ENCODE assay signal across 8 mouse cellular contexts in the genomic region with DNA sequence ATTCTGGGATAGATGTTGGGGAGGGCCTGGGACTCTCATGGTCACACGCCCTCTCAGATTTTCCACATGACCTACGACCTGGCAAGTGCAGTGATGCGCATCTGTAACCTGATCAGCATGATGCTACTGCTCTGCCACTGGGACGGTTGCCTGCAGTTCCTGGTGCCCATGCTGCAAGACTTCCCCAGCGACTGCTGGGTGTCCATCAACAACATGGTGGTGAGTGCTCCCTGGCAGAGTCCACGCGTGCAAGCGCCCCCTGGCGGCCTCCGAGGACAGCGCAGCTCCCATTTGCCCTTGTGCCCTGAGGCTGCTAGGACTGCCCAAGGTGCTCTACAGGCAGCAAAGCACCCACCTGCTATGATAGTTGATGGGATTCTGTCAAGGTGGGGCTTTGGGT. TPM values are rescaled to one million over a fixed set of nuclear protein-coding genes. Genes with fewer than 3 reads are reported as not detected.
DNase-seq lines count a peak whose midpoint lies in the region; ATAC-seq and TF ChIP-seq lines count a peak whose summit lies in the region.

No protein-coding gene starts in this region.

- in situ Hi-C loops in CH12.LX (cut with MboI; ENCODE audit: low pct_ligation_motif_present, low pct_unique_long_range_greater_than_20kb, low sequenced_read_pairs): no loop called here

- H3K9ac ChIP-seq in heart, adult 2 months (ENCODE audit: low read depth, low read length): no peak overlapping the region
- no peak overlapping the region for H3K9ac ChIP-seq in heart, embryonic 12.5 days
- no peak overlapping the region for H3K9ac ChIP-seq in CH12.LX (ENCODE audit: insufficient read depth, low read depth)
- H3K9ac ChIP-seq in kidney, embryonic 15.5 days: no peak overlapping the region
- no peak overlapping the region for H3K9ac ChIP-seq in forebrain, embryonic 13.5 days

- TF ChIP-seq POLR2A in heart, adult 2 months (IDR thresholded peaks at IDR 0.05; ENCODE audit: insufficient read depth, low read depth, low read length): no peak
- TF ChIP-seq POLR2A in CH12.LX (IDR thresholded peaks at IDR 0.05; ENCODE audit: low read depth, low read length): no peak

- H3K4me1 ChIP-seq in heart, adult 2 months (ENCODE audit: control insufficient read depth, insufficient read depth, low read length): peaks cover 7% of the 10 kb centered on the region; the same call in 1 of the 2 replicates
- peaks cover 9% of the 10 kb centered on the region; the same call in 1 of the 2 replicates for H3K4me1 ChIP-seq in heart, embryonic 12.5 days (replicated peaks)
- peaks cover 7 to 19% of the 10 kb centered on the region in 2 experiments for H3K4me1 ChIP-seq in CH12.LX (ENCODE audit: control insufficient read depth in 1 of 2, insufficient read depth in 2 of 2)
- H3K4me1 ChIP-seq in kidney, embryonic 15.5 days: peaks cover 27% of the 10 kb centered on the region
- 0 out of 2 replicates have a peak, but pooled peaks cover 5% of the 10 kb centered on the region for H3K4me1 ChIP-seq in forebrain, embryonic 13.5 days

- TF ChIP-seq EP300 in heart, adult 2 months (IDR thresholded peaks at IDR 0.05; ENCODE audit: insufficient read depth, low read depth, low read length): no peak
- TF ChIP-seq EP300 in CH12.LX (IDR thresholded peaks at IDR 0.05; ENCODE audit: low read length): no peak

- no peaks in the 10 kb centered on the region for H3K27me3 ChIP-seq in heart, adult 2 months (ENCODE audit: control insufficient read depth, insufficient read depth, low read length)
- H3K27me3 ChIP-seq in heart, embryonic 12.5 days (replicated peaks): peaks cover 31% of the 10 kb centered on the region
- peaks cover 41% of the 10 kb centered on the region for H3K27me3 ChIP-seq in CH12.LX (replicated peaks)
- H3K27me3 ChIP-seq in kidney, embryonic 15.5 days: no peaks in the 10 kb centered on the region
- no peaks in the 10 kb centered on the region for H3K27me3 ChIP-seq in forebrain, embryonic 13.5 days

- 38% methylated on average over 11 of the region's 11 CpGs for WGBS in heart, adult 2 months
- WGBS in heart, embryonic 12.5 days: 41% methylated on average over 11 of the region's 11 CpGs
- 23% methylated on average over 11 of the region's 11 CpGs for WGBS in kidney, embryonic 15.5 days
- WGBS in forebrain, embryonic 13.5 days: 37% methylated on average over 11 of the region's 11 CpGs

- no peak overlapping the region for H3K4me3 ChIP-seq in heart, adult 2 months
- no peak overlapping the region for H3K4me3 ChIP-seq in heart, embryonic 12.5 days
- H3K4me3 ChIP-seq in CH12.LX (replicated peaks in 1 of 3; ENCODE audit: low read depth in 2 of 3, low read length in 2 of 3, poor library complexity in 1 of 3): no peak overlapping the region
- H3K4me3 ChIP-seq in kidney, embryonic 15.5 days (replicated peaks): no peak overlapping the region
- no peak overlapping the region for H3K4me3 ChIP-seq in forebrain, embryonic 13.5 days

- DNase-seq in heart, adult 2 months: no peak
- peak; percentile 54 for DNase-seq in CH12.LX (ENCODE audit: extremely low read depth)
- peak; percentile 59 for DNase-seq in c-Kit-positive CD71-positive TER-119-positive erythroid progenitor cells, embryonic 14.5 days (ENCODE audit: low spot score)
- DNase-seq in ovary, postnatal 10 days (ENCODE audit: low spot score): no peak

- H3K27ac ChIP-seq in heart, adult 2 months: no peak overlapping the region
- H3K27ac ChIP-seq in heart, embryonic 12.5 days (ENCODE audit: poor library complexity, severe bottlenecking): no peak overlapping the region
- no peak overlapping the region for H3K27ac ChIP-seq in CH12.LX (ENCODE audit: insufficient read depth, low read depth)
- 0 out of 2 replicates have a peak overlapping the region, but pooled peaks have one; percentile 54 for H3K27ac ChIP-seq in kidney, embryonic 15.5 days
- no peak overlapping the region for H3K27ac ChIP-seq in forebrain, embryonic 13.5 days

- H3K9me3 ChIP-seq in heart, embryonic 12.5 days (replicated peaks): no peaks in the 10 kb centered on the region
- H3K9me3 ChIP-seq in CH12.LX (replicated peaks; ENCODE audit: low read length): peaks cover 4% of the 10 kb centered on the region
- no peaks in the 10 kb centered on the region for H3K9me3 ChIP-seq in kidney, embryonic 15.5 days (replicated peaks)
- H3K9me3 ChIP-seq in forebrain, embryonic 13.5 days (replicated peaks): no peaks in the 10 kb centered on the region

- intact Hi-C loops in heart, adult 2 months (cut with DNase I): no loop called here

- dilution Hi-C loops in CH12.LX (cut with MboI; ENCODE audit: extremely low pct_ligation_motif_present, extremely low pct_unique_long_range_greater_than_20kb, low sequenced_read_pairs): no loop called here

- TF ChIP-seq RAD21 in CH12.LX (IDR thresholded peaks at IDR 0.05; ENCODE audit: low read depth, low read length): peak; percentile 41

- no peaks in the 10 kb centered on the region for H3K79me2 ChIP-seq in heart, adult 2 months (replicated peaks; ENCODE audit: control insufficient read depth, insufficient read depth, low read length)
- H3K79me2 ChIP-seq in CH12.LX (replicated peaks; ENCODE audit: control insufficient read depth, extremely low read depth, insufficient read depth, poor library complexity, severe bottlenecking): no peaks in the 10 kb centered on the region

- TF ChIP-seq CTCF in heart, adult 2 months (IDR thresholded peaks at IDR 0.05): peak; percentile 65
- TF ChIP-seq CTCF in CH12.LX (conservative IDR thresholded peaks at IDR 0.05 in 1 of 2, IDR thresholded peaks at IDR 0.05 in 1 of 2; ENCODE audit: low read depth in 2 of 2, low read length in 2 of 2): peak; percentile 48 to 86

- no peak overlapping the region for H3K4me2 ChIP-seq in heart, embryonic 12.5 days
- no peak overlapping the region for H3K4me2 ChIP-seq in CH12.LX (ENCODE audit: insufficient read depth, low read depth, poor library complexity, severe bottlenecking)
- H3K4me2 ChIP-seq in kidney, embryonic 15.5 days: no peak overlapping the region
- H3K4me2 ChIP-seq in forebrain, embryonic 13.5 days: no peak overlapping the region

- no peak for ATAC-seq in heart, embryonic 12.5 days (ENCODE audit: insufficient number of reproducible peaks, low FRiP score)
- peak; percentile 67 for ATAC-seq in kidney, embryonic 15.5 days (replicated peaks; ENCODE audit: low FRiP score)
- peak; percentile 96 for ATAC-seq in megakaryocyte, adult 5-6 weeks (ENCODE audit: poor library complexity, severe bottlenecking)
- no peak for ATAC-seq in forebrain, embryonic 13.5 days

- no peaks in the 10 kb centered on the region for H3K36me3 ChIP-seq in heart, adult 2 months (ENCODE audit: control insufficient read depth, insufficient read depth, low read length)
- H3K36me3 ChIP-seq in heart, embryonic 12.5 days: no peaks in the 10 kb centered on the region
- H3K36me3 ChIP-seq in CH12.LX (replicated peaks in 1 of 2; ENCODE audit: control insufficient read depth in 1 of 2, insufficient read depth in 1 of 2, low read length in 1 of 2): no peaks in the 10 kb centered on the region
- no peaks in the 10 kb centered on the region for H3K36me3 ChIP-seq in kidney, embryonic 15.5 days
- H3K36me3 ChIP-seq in forebrain, embryonic 13.5 days (ENCODE audit: poor library complexity, severe bottlenecking): no peaks in the 10 kb centered on the region

RNA-seq across cellular contexts. Expression of a gene that starts 9.7 kb away (rescaled TPM):
- 10 to 100 TPM; 17.0 to 17.5 TPM for total RNA-seq in heart, adult 2 months (2021)
- 23.8 and 33.5 TPM in 2 replicates for polyA plus RNA-seq in heart, adult 2 months (2012; rRNA removed)
- polyA plus RNA-seq in heart, embryonic 12.5 days (2016; fragmentation: Nextera tagmentation; extraction: Ambion mirVana): not detected in 2 replicates
- total RNA-seq in CH12.LX (2012; rRNA removed) (1.8 and 2.2 TPM in 2 replicates), CH12.LX (2014; rRNA removed) (0.21 and 0.23 TPM in 2 replicates)
- 0.23 and 0.44 TPM in 2 replicates for polyA plus RNA-seq in CH12.LX (2012; ENCODE audit: insufficient read length, low read depth)
- 0.05 and 0.19 TPM in 2 replicates for polyA plus RNA-seq in kidney, embryonic 15.5 days (2015; fragmentation: Nextera tagmentation; extraction: Ambion mirVana)
- total RNA-seq in megakaryocyte, adult 5-6 weeks (2015): 0.04 TPM in 1 of 2 replicates, not detected in the other
- total RNA-seq in megakaryocyte, adult 5-6 weeks (2017): not detected in 2 replicates
- 0.06 and 0.10 TPM in 2 replicates for polyA plus RNA-seq in forebrain, embryonic 13.5 days (2015; fragmentation: Nextera tagmentation; extraction: Ambion mirVana)

RNA-seq across cellular contexts. Expression of a gene that starts 20.3 kb away (rescaled TPM):
- 10 to 100 TPM; 42.2 to 44.7 TPM for total RNA-seq in heart, adult 2 months (2021)
- polyA plus RNA-seq in heart, adult 2 months (2012; rRNA removed): 47.0 and 52.3 TPM in 2 replicates
- polyA plus RNA-seq in heart, embryonic 12.5 days (2016; fragmentation: Nextera tagmentation; extraction: Ambion mirVana): 35.4 and 35.9 TPM in 2 replicates
- total RNA-seq in CH12.LX (2012; rRNA removed): 50.1 and 50.5 TPM in 2 replicates
- total RNA-seq in CH12.LX (2014; rRNA removed): 13.5 and 18.1 TPM in 2 replicates
- 40.2 and 49.0 TPM in 2 replicates for polyA plus RNA-seq in CH12.LX (2012; ENCODE audit: insufficient read length, low read depth)
- 43.7 and 54.4 TPM in 2 replicates for polyA plus RNA-seq in kidney, embryonic 15.5 days (2015; fragmentation: Nextera tagmentation; extraction: Ambion mirVana)
- 20.9 and 27.8 TPM in 2 replicates for total RNA-seq in megakaryocyte, adult 5-6 weeks (2015)
- 9.7 and 12.6 TPM in 2 replicates for total RNA-seq in megakaryocyte, adult 5-6 weeks (2017)
- 39.1 and 43.8 TPM in 2 replicates for polyA plus RNA-seq in forebrain, embryonic 13.5 days (2015; fragmentation: Nextera tagmentation; extraction: Ambion mirVana)

RNA-seq across cellular contexts. Expression of a gene that starts 21.8 kb away (rescaled TPM):
- 1,000 to 10,000 TPM; 1,364 to 1,491 TPM for total RNA-seq in heart, adult 2 months (2021)
- 1,570 and 1,684 TPM in 2 replicates for polyA plus RNA-seq in heart, adult 2 months (2012; rRNA removed)
- 1,289 and 1,310 TPM in 2 replicates for polyA plus RNA-seq in heart, embryonic 12.5 days (2016; fragmentation: Nextera tagmentation; extraction: Ambion mirVana)
- total RNA-seq in CH12.LX (2012; rRNA removed) (312 and 421 TPM in 2 replicates), CH12.LX (2014; rRNA removed) (617 and 710 TPM in 2 replicates)
- polyA plus RNA-seq in CH12.LX (2012; ENCODE audit: insufficient read length, low read depth): 358 and 360 TPM in 2 replicates
- polyA plus RNA-seq in kidney, embryonic 15.5 days (2015; fragmentation: Nextera tagmentation; extraction: Ambion mirVana): 913 and 925 TPM in 2 replicates
- 289 and 306 TPM in 2 replicates for total RNA-seq in megakaryocyte, adult 5-6 weeks (2015)
- 194 and 196 TPM in 2 replicates for total RNA-seq in megakaryocyte, adult 5-6 weeks (2017)
- polyA plus RNA-seq in forebrain, embryonic 13.5 days (2015; fragmentation: Nextera tagmentation; extraction: Ambion mirVana): 489 and 502 TPM in 2 replicates

RNA-seq across cellular contexts. Expression of a gene that starts 28.8 kb away (rescaled TPM):
- not detected for total RNA-seq in heart, adult 2 months (2021)
- not detected in 2 replicates for polyA plus RNA-seq in heart, adult 2 months (2012; rRNA removed)
- 0.22 and 0.38 TPM in 2 replicates for polyA plus RNA-seq in heart, embryonic 12.5 days (2016; fragmentation: Nextera tagmentation; extraction: Ambion mirVana)
- not detected in 2 replicates for total RNA-seq in CH12.LX (2012; rRNA removed)
- not detected in 2 replicates for total RNA-seq in CH12.LX (2014; rRNA removed)
- polyA plus RNA-seq in CH12.LX (2012; ENCODE audit: insufficient read length, low read depth): not detected in 2 replicates
- 0.12 and 0.14 TPM in 2 replicates for polyA plus RNA-seq in kidney, embryonic 15.5 days (2015; fragmentation: Nextera tagmentation; extraction: Ambion mirVana)
- not detected in 2 replicates for total RNA-seq in megakaryocyte, adult 5-6 weeks (2015)
- not detected in 2 replicates for total RNA-seq in megakaryocyte, adult 5-6 weeks (2017)
- 0.48 and 0.71 TPM in 2 replicates for polyA plus RNA-seq in forebrain, embryonic 13.5 days (2015; fragmentation: Nextera tagmentation; extraction: Ambion mirVana)

RNA-seq across cellular contexts. Expression of a gene that starts 37.3 kb away (rescaled TPM):
- 1 to 10 TPM; 6.4 to 6.5 TPM for total RNA-seq in heart, adult 2 months (2021)
- 7.4 and 9.2 TPM in 2 replicates for polyA plus RNA-seq in heart, adult 2 months (2012; rRNA removed)
- 0.78 and 0.83 TPM in 2 replicates for polyA plus RNA-seq in heart, embryonic 12.5 days (2016; fragmentation: Nextera tagmentation; extraction: Ambion mirVana)
- total RNA-seq in CH12.LX (2012; rRNA removed) (0.17 and 0.67 TPM in 2 replicates), CH12.LX (2014; rRNA removed) (0.45 and 0.59 TPM in 2 replicates)
- polyA plus RNA-seq in CH12.LX (2012; ENCODE audit: insufficient read length, low read depth): 0.30 and 0.73 TPM in 2 replicates
- 0.50 and 0.95 TPM in 2 replicates for polyA plus RNA-seq in kidney, embryonic 15.5 days (2015; fragmentation: Nextera tagmentation; extraction: Ambion mirVana)
- 2.0 and 2.4 TPM in 2 replicates for total RNA-seq in megakaryocyte, adult 5-6 weeks (2015)
- total RNA-seq in megakaryocyte, adult 5-6 weeks (2017): 0.20 and 0.92 TPM in 2 replicates
- polyA plus RNA-seq in forebrain, embryonic 13.5 days (2015; fragmentation: Nextera tagmentation; extraction: Ambion mirVana): 1.3 and 1.4 TPM in 2 replicates

Comparison
In these comparisons a context has a peak if more than half of its experiments do, and no peak if none do; other contexts are left out.
1. RNA of a gene that starts 9.7 kb away (polyA plus RNA-seq): 23.8 to 33.5 TPM in heart, adult 2 months; 0.23 to 0.44 TPM in CH12.LX, 0.05 to 0.19 TPM in kidney, embryonic 15.5 days, 0.06 to 0.10 TPM in forebrain, embryonic 13.5 days and not detected in heart, embryonic 12.5 days; every median in the first group is over 10 times any median in the second.
2. DNase-seq: peak in CH12.LX (single experiment) and c-Kit-positive CD71-positive TER-119-positive erythroid progenitor cells, embryonic 14.5 days (single experiment); none in heart, adult 2 months (0 of 2) and ovary, postnatal 10 days (single experiment).
3. ATAC-seq: peak in kidney, embryonic 15.5 days (single experiment) and megakaryocyte, adult 5-6 weeks (single experiment); none in heart, embryonic 12.5 days (single experiment) and forebrain, embryonic 13.5 days (single experiment).